Mouse (Mus musculus) embryonic facial prominence, embryonic 14.5 days (tissue): ENCODE results near the gene Prrg2. TPM values are rescaled to one million over a fixed set of nuclear protein-coding genes. Genes with fewer than 3 reads are reported as not detected.
A peak's percentile ranks its signal among the peaks of the same experiment; 100 is the strongest.

Experiments
- ATAC-seq: fragments of 200-750 bp; cut with Nextera tagmentation; 2 replicates; pipeline ENCODE4 v1.8.0; 2017; ENCODE audit warnings: low read depth, moderate number of reproducible peaks, moderate TSS enrichment
- DNase-seq: peaks from one replicate; pipeline ENCODE4 v3.0.0-alpha.2; 2015; ENCODE audit warnings: low spot score
- H3K27ac ChIP-seq: fragments of 300-500 bp; sonication (generic); replicated peaks from 2 replicates; pipeline ENCODE4 v1.5.1; 2014; ENCODE audit warnings: low read depth, mild to moderate bottlenecking, low read length, moderate library complexity
- H3K27me3 ChIP-seq: fragments of 300-500 bp; sonication (generic); replicated peaks from 2 replicates; pipeline ENCODE4 v1.6.1; 2014; ENCODE audit warnings: low read length; ENCODE audit not compliant: control insufficient read depth, insufficient read depth
- H3K36me3 ChIP-seq: fragments of 300-500 bp; sonication (generic); 2 replicates; pipeline ENCODE4 v1.6.1; 2014; ENCODE audit warnings: low read length, mixed read lengths; ENCODE audit not compliant: control insufficient read depth, insufficient read depth
- H3K4me1 ChIP-seq: fragments of 300-500 bp; sonication (generic); 2 replicates; pipeline ENCODE4 v1.6.1; 2014; ENCODE audit warnings: antibody characterized with exemption, low read length; ENCODE audit not compliant: control insufficient read depth, insufficient read depth
- H3K4me2 ChIP-seq: fragments of 300-500 bp; sonication (generic); 2 replicates; pipeline ENCODE4 v1.6.1; 2014; ENCODE audit warnings: low read depth, mild to moderate bottlenecking, low read length, moderate library complexity, mixed read lengths
- H3K4me3 ChIP-seq: fragments of 300-500 bp; sonication (generic); 2 replicates; pipeline ENCODE4 v1.5.1; 2014; ENCODE audit warnings: low read depth, mild to moderate bottlenecking, low read length
- H3K9ac ChIP-seq: fragments of 300-500 bp; sonication (generic); 2 replicates; pipeline ENCODE4 v1.6.1; 2014; ENCODE audit warnings: low read depth, mild to moderate bottlenecking, low read length, moderate library complexity, mixed read lengths
- H3K9me3 ChIP-seq: fragments of 300-500 bp; sonication (generic); 2 replicates; pipeline ENCODE4 v1.6.1; 2016; ENCODE audit warnings: low read length; ENCODE audit not compliant: control insufficient read depth
- WGBS: fragments of 180-500 bp; shearing (Covaris S2); extraction: QIAGEN DNeasy Blood & Tissue Kit; methylation state at CpG from one replicate; pipeline ENCODE4 v1.1.7; 2014; 5-methylcytosine and 5-hydroxymethylcytosine counted together
- polyA plus RNA-seq: library from polyadenylated mRNA; unstranded; fragments of >200 nt; fragmentation: Nextera tagmentation; extraction: Ambion mirVana; gene quantifications from 2 replicates; pipeline ENCODE4 v1.2.1, GENCODE M21; 2014

The Prrg2 gene
- polyA plus RNA-seq, 1 experiment from 2014 or later: 20.9 TPM

GRCm38 (mm10) chr7:45050945-45051600 lies 11.4 kb downstream of the Prrg2 start:
- 2% methylated on average over 16 of the region's 16 CpGs for WGBS
- Histone ChIP-seq H3K4me2 (peak overlapping the region; percentile 80), H3K36me3 (peaks cover 47% of the 10 kb centered on the region), H3K4me1 (no peaks in the 10 kb centered on the region), H3K27ac (peak overlapping the region; percentile 99), H3K9me3 (no peaks in the 10 kb centered on the region), H3K4me3 (peak overlapping the region; percentile 92), H3K27me3 (no peaks in the 10 kb centered on the region), H3K9ac (peak overlapping the region; percentile 91)
- DNase-seq (peak; percentile 97), ATAC-seq (peak; percentile 41)

- Histone ChIP-seq H3K4me3 (no peak overlapping the region), H3K27me3 (no peaks in the 10 kb centered on the region), H3K4me2 (no peak overlapping the region), H3K36me3 (peaks cover 67% of the 10 kb centered on the region), H3K27ac (no peak overlapping the region), H3K4me1 (no peaks in the 10 kb centered on the region), H3K9ac (no peak overlapping the region), H3K9me3 (no peaks in the 10 kb centered on the region)
- ATAC-seq: no peak
- 94% methylated on average over 15 of the region's 23 CpGs for WGBS
- DNase-seq: no peak
Measured at GRCm38 (mm10) chr7:45048923-45049657, 13.4 kb downstream of the Prrg2 start.

GRCm38 (mm10) chr7:45048001-45048890 lies 14.2 kb downstream of the Prrg2 start:
- H3K4me1 ChIP-seq: no peaks in the 10 kb centered on the region
- H3K9me3 ChIP-seq: no peaks in the 10 kb centered on the region
- no peak overlapping the region for H3K4me2 ChIP-seq
- no peak for ATAC-seq
- WGBS: 92% methylated on average over 31 of the region's 38 CpGs
- H3K36me3 ChIP-seq: peaks cover 75% of the 10 kb centered on the region
- H3K9ac ChIP-seq: no peak overlapping the region
- H3K4me3 ChIP-seq: no peak overlapping the region
- DNase-seq: no peak
- no peak overlapping the region for H3K27ac ChIP-seq
- H3K27me3 ChIP-seq: no peaks in the 10 kb centered on the region

- Histone ChIP-seq H3K4me1 (no peaks in the 10 kb centered on the region), H3K9me3 (no peaks in the 10 kb centered on the region), H3K27ac (no peak overlapping the region), H3K36me3 (peaks cover 83% of the 10 kb centered on the region), H3K27me3 (no peaks in the 10 kb centered on the region), H3K9ac (no peak overlapping the region), H3K4me2 (no peak overlapping the region), H3K4me3 (no peak overlapping the region)
- ATAC-seq: no peak
- WGBS: 95% methylated on average over 13 of the region's 14 CpGs
- DNase-seq: no peak
Measured at GRCm38 (mm10) chr7:45047491-45047890, 15.0 kb downstream of the Prrg2 start.

- ATAC-seq (no peak), DNase-seq (no peak)
- Histone ChIP-seq H3K27me3 (no peaks in the 10 kb centered on the region), H3K4me1 (no peaks in the 10 kb centered on the region), H3K4me2 (no peak overlapping the region), H3K4me3 (no peak overlapping the region), H3K9ac (no peak overlapping the region), H3K9me3 (no peaks in the 10 kb centered on the region), H3K36me3 (peaks cover 88% of the 10 kb centered on the region), H3K27ac (no peak overlapping the region)
- WGBS: 96% methylated on average over 26 of the region's 26 CpGs
Measured at GRCm38 (mm10) chr7:45046853-45047350, 15.6 kb downstream of the Prrg2 start.

- no peak overlapping the region for H3K4me3 ChIP-seq
- no peaks in the 10 kb centered on the region for H3K9me3 ChIP-seq
- no peak for ATAC-seq
- H3K4me1 ChIP-seq: no peaks in the 10 kb centered on the region
- peaks cover 100% of the 10 kb centered on the region for H3K36me3 ChIP-seq
- no peak overlapping the region for H3K27ac ChIP-seq
- no peak overlapping the region for H3K4me2 ChIP-seq
- no peak for DNase-seq
- no peak overlapping the region for H3K9ac ChIP-seq
- WGBS: 95% methylated on average over 22 of the region's 22 CpGs
- no peaks in the 10 kb centered on the region for H3K27me3 ChIP-seq
Measured at GRCm38 (mm10) chr7:45045741-45046140, 16.7 kb downstream of the Prrg2 start.

GRCm38 (mm10) chr7:45043307-45043706 lies 19.2 kb downstream of the Prrg2 start:
- Histone ChIP-seq H3K9ac (no peak overlapping the region), H3K36me3 (peaks cover 100% of the 10 kb centered on the region), H3K27ac (no peak overlapping the region), H3K4me1 (no peaks in the 10 kb centered on the region), H3K4me3 (no peak overlapping the region), H3K4me2 (no peak overlapping the region), H3K9me3 (no peaks in the 10 kb centered on the region), H3K27me3 (no peaks in the 10 kb centered on the region)
- ATAC-seq: no peak
- DNase-seq: no peak
- 95% methylated on average over 13 of the region's 14 CpGs for WGBS

- ATAC-seq (no peak), DNase-seq (no peak)
- WGBS: 93% methylated on average over 9 of the region's 9 CpGs
Measured at GRCm38 (mm10) chr7:45040851-45041250, 21.6 kb downstream of the Prrg2 start.

More at GRCm38 (mm10) chr7:45040851-45041250, 21.6 kb downstream of the Prrg2 start:
- H3K4me2 ChIP-seq: no peak overlapping the region
- no peaks in the 10 kb centered on the region for H3K9me3 ChIP-seq
- no peak overlapping the region for H3K9ac ChIP-seq
- no peaks in the 10 kb centered on the region for H3K4me1 ChIP-seq
- no peaks in the 10 kb centered on the region for H3K27me3 ChIP-seq
- H3K4me3 ChIP-seq: no peak overlapping the region
- H3K36me3 ChIP-seq: peaks cover 100% of the 10 kb centered on the region
- no peak overlapping the region for H3K27ac ChIP-seq
